Mouse (Mus musculus) lung, postnatal 0 days (tissue): Measurements from ENCODE around the gene 2310057J18Rik. TPM values are rescaled to one million over a fixed set of nuclear protein-coding genes. Genes with fewer than 3 reads are reported as not detected.

Experiments
- ATAC-seq: fragments of 200-750 bp; cut with Nextera tagmentation; 2 replicates; pipeline ENCODE4 v1.8.0; 2017; ENCODE audit warnings: moderate library complexity
- DNase-seq: peaks from one replicate; pipeline ENCODE4 v3.0.0-alpha.2; 2016; ENCODE audit warnings: low spot score
- H3K27ac ChIP-seq: fragments of 300-500 bp; sonication (generic); 2 replicates; pipeline ENCODE4 v1.5.1; 2014; ENCODE audit warnings: antibody characterized with exemption, mild to moderate bottlenecking, low read length, mixed read lengths
- H3K27me3 ChIP-seq: fragments of 300-500 bp; sonication (generic); replicated peaks from 2 replicates; pipeline ENCODE4 v1.6.1; 2014; ENCODE audit warnings: low read length, mixed read lengths; ENCODE audit not compliant: insufficient read depth
- H3K36me3 ChIP-seq: fragments of 300-500 bp; sonication (generic); 2 replicates; pipeline ENCODE4 v1.6.1; 2014; ENCODE audit warnings: low read length, mixed read lengths; ENCODE audit not compliant: insufficient read depth
- H3K4me1 ChIP-seq: fragments of 300-500 bp; sonication (generic); 2 replicates; pipeline ENCODE4 v1.6.1; 2014; ENCODE audit warnings: antibody characterized with exemption, low read depth, low read length, mixed read lengths; ENCODE audit not compliant: insufficient read depth
- H3K4me2 ChIP-seq: fragments of 300-500 bp; sonication (generic); replicated peaks from 2 replicates; pipeline ENCODE4 v1.6.1; 2014; ENCODE audit warnings: low read depth, mild to moderate bottlenecking, low read length, moderate library complexity, mixed read lengths
- H3K4me3 ChIP-seq: fragments of 300-500 bp; sonication (generic); 2 replicates; pipeline ENCODE4 v1.5.1; 2014; ENCODE audit warnings: low read depth, low read length
- H3K9ac ChIP-seq: fragments of 300-500 bp; sonication (generic); replicated peaks from 2 replicates; pipeline ENCODE4 v1.6.1; 2014; ENCODE audit warnings: low read depth, mild to moderate bottlenecking
- H3K9me3 ChIP-seq: fragments of 300-500 bp; sonication (generic); 2 replicates; pipeline ENCODE4 v1.6.1; 2016; ENCODE audit warnings: low read length, mixed read lengths
- CTCF ChIP-seq: IDR thresholded peaks from 2 replicates; pipeline ENCODE4 v1.5.1; 2016; ENCODE audit warnings: antibody characterized with exemption, mild to moderate bottlenecking
- EP300 ChIP-seq: IDR thresholded peaks from 2 replicates; pipeline ENCODE4 v1.6.1; 2016; ENCODE audit warnings: antibody characterized with exemption, mild to moderate bottlenecking, control low read depth
- WGBS: fragments of 180-500 bp; shearing (Covaris S2); extraction: QIAGEN DNeasy Blood & Tissue Kit; methylation state at CpG from one replicate; pipeline ENCODE4 v1.1.7; 2014; 5-methylcytosine and 5-hydroxymethylcytosine counted together
- polyA plus RNA-seq: library from polyadenylated mRNA; unstranded; fragments of >200 nt; fragmentation: Nextera tagmentation; extraction: Ambion mirVana; gene quantifications from 2 replicates; pipeline ENCODE4 v1.2.1, GENCODE M21; 2015

Gene 2310057J18Rik
- polyA plus RNA-seq, 1 experiment from 2014 or later = not detected

DNA sequence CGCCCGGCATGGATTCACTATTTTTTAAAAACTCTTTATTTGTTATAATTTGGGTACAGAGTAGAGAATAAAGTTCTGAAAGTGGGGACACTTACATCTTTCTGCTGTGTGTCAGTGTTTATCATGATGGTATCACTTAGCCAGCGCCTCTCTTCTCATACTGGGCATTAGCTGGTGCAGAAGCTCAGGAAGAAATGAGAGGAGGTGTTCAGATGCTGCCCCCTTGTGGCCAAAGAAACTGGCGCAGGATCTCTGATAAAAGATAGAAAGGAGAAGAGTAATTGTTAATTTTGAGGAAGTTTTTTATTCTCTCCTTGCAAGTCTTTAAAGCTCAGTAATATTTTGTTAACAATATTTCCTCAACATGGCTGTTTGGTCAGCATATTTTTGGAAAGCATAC lies 31.0 kb downstream of the 2310057J18Rik start:
- H3K9ac ChIP-seq = no peak overlapping the region
- DNase-seq (peak; percentile 37), ATAC-seq (no peak)
- no peak overlapping the region for H3K27ac ChIP-seq
- WGBS = 49% methylated on average over 4 of the region's 4 CpGs
- no peaks in the 10 kb centered on the region for H3K27me3 ChIP-seq
- no peaks in the 10 kb centered on the region for H3K36me3 ChIP-seq
- no peak overlapping the region for H3K4me3 ChIP-seq
- peak; percentile 70 for TF ChIP-seq CTCF
- TF ChIP-seq EP300 = no peak
- no peaks in the 10 kb centered on the region for H3K9me3 ChIP-seq
- H3K4me2 ChIP-seq = no peak overlapping the region
- H3K4me1 ChIP-seq = no peaks in the 10 kb centered on the region

DNA sequence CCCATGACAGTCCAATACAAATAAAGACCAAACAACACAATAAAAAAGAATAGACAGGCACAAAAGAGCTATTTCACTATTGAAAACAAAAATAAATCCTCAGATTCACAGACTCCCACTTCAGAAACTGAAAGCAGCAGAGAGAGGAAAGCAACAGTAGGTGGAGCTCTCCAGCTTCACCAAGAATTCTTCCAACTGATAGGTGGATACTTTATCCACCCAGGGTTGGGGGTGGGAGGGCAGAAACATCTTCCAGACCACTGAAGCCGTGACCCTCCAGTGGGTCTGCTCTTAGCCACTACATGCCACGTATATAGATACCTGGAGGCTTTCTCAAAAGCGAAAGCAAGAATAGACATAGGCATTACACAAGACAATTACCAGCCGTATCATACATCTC lies 31.6 kb downstream of the 2310057J18Rik start:
- TF ChIP-seq CTCF (0 out of 2 replicates have a peak, but pooled peaks have one; percentile 6), EP300 (no peak)
- no peaks in the 10 kb centered on the region for H3K27me3 ChIP-seq
- no peak for DNase-seq
- no peak overlapping the region for H3K4me3 ChIP-seq
- H3K9ac ChIP-seq = no peak overlapping the region
- no peaks in the 10 kb centered on the region for H3K9me3 ChIP-seq
- H3K36me3 ChIP-seq = no peaks in the 10 kb centered on the region
- no peak for ATAC-seq
- H3K4me2 ChIP-seq = no peak overlapping the region
- H3K4me1 ChIP-seq = no peaks in the 10 kb centered on the region
- WGBS = 67% methylated on average over 4 of the region's 4 CpGs
- no peak overlapping the region for H3K27ac ChIP-seq

Other genes with a start within 250 kb of the 2310057J18Rik start
- 0.08 and 0.21 TPM in 2 replicates for gene Soga3, start 157.5 kb upstream of the 2310057J18Rik start, polyA plus RNA-seq
- not detected in 2 replicates for gene Gm49353, start 212.7 kb upstream of the 2310057J18Rik start, polyA plus RNA-seq
- gene 9330159F19Rik, start 225.3 kb upstream of the 2310057J18Rik start, polyA plus RNA-seq = 0.14 TPM in 1 of 2 replicates, not detected in the other